Mouse (Mus musculus) lung, embryonic 15.5 days (tissue): ENCODE results near the gene Nap1l4. TPM values are rescaled to one million over a fixed set of nuclear protein-coding genes. Genes with fewer than 3 reads are reported as not detected.

ENCODE experiments used
- ATAC-seq: fragments of 200-750 bp; cut with Nextera tagmentation; 2 replicates; pipeline ENCODE4 v1.8.0; 2017; ENCODE audit warnings: moderate number of reproducible peaks, borderline replicate concordance; ENCODE audit not compliant: low FRiP score, low TSS enrichment; ENCODE audit errors: extremely low read depth
- H3K27ac ChIP-seq: fragments of 300-500 bp; sonication (generic); 2 replicates; pipeline ENCODE4 v1.5.1; 2015; ENCODE audit warnings: moderate library complexity, mild to moderate bottlenecking, inconsistent platforms
- H3K27me3 ChIP-seq: fragments of 300-500 bp; sonication (generic); 2 replicates; pipeline ENCODE4 v1.6.1; 2015; ENCODE audit warnings: inconsistent platforms
- H3K36me3 ChIP-seq: fragments of 300-500 bp; sonication (generic); 2 replicates; pipeline ENCODE4 v1.6.1; 2015; ENCODE audit warnings: inconsistent platforms
- H3K4me1 ChIP-seq: fragments of 300-500 bp; sonication (generic); 2 replicates; pipeline ENCODE4 v1.6.1; 2015; ENCODE audit warnings: inconsistent platforms
- H3K4me2 ChIP-seq: fragments of 300-500 bp; sonication (generic); 2 replicates; pipeline ENCODE4 v1.6.1; 2015; ENCODE audit warnings: inconsistent platforms, mild to moderate bottlenecking, moderate library complexity
- H3K4me3 ChIP-seq: fragments of 300-500 bp; sonication (generic); 2 replicates; pipeline ENCODE4 v1.5.1; 2015; ENCODE audit warnings: mild to moderate bottlenecking, inconsistent platforms
- H3K9ac ChIP-seq: fragments of 300-500 bp; sonication (generic); 2 replicates; pipeline ENCODE4 v1.6.1; 2015; ENCODE audit warnings: inconsistent platforms
- H3K9me3 ChIP-seq: fragments of 300-500 bp; sonication (generic); 2 replicates; pipeline ENCODE4 v1.6.1; 2016; ENCODE audit warnings: inconsistent platforms
- WGBS: fragments of 180-500 bp; shearing (Covaris S2); methylation state at CpG from one replicate; pipeline ENCODE4 v1.1.7; 2015; 5-methylcytosine and 5-hydroxymethylcytosine counted together
- polyA plus RNA-seq: library from polyadenylated mRNA; unstranded; fragments of >200 nt; fragmentation: Nextera tagmentation; extraction: Ambion mirVana; gene quantifications from 2 replicates; pipeline ENCODE4 v1.2.1, GENCODE M21; 2015

Gene Nap1l4
- polyA plus RNA-seq, result 254 and 255 TPM in 2 replicates

DNA sequence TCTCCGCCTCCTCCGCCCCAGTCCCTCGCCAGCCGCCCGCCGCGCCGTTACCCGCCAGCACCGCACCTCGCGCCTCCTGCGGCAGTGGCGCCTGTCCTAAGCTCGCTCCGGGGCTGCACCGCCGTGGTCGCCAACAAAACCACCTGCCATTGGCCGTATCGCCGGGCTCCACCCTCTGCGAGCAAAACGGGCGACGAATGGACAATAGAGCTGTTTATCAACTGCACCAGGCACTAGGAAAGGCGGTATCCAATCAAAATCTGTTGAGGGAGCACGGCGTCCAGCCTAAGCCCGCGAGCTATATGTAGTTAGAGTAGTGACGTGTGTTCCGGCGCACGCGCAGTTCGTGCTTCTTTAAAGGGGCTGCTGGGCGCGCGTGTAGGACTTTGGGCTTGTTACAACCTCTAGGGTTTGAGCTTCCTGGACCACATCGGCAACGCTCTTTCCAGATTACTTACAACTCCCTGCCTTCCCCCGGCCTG is at the start of gene Nap1l4:
Gene Nap1l4 (minus strand): TSS at position 131 of the 482 bp plus-strand sequence.
- WGBS, result under 1% methylated on average over 43 of the region's 43 CpGs
- peaks cover 29% of the 10 kb centered on the region for H3K4me1 ChIP-seq
- H3K27me3 ChIP-seq, result no peaks in the 10 kb centered on the region
- H3K4me2 ChIP-seq, result peak within 1 kb of the TSS; percentile 81
- peak within 1 kb of the TSS; percentile 92 for H3K9ac ChIP-seq
- ATAC-seq, result peak; percentile 99
- peak within 1 kb of the TSS; percentile 97 for H3K4me3 ChIP-seq
- no peaks in the 10 kb centered on the region for H3K9me3 ChIP-seq
- H3K27ac ChIP-seq, result peak within 1 kb of the TSS; percentile 96
- no peaks in the 10 kb centered on the region for H3K36me3 ChIP-seq

GRCm38 (mm10) chr7:143594865-143595264 is 46.0 kb upstream of the Nap1l4 start:
- no peak overlapping the region for H3K4me3 ChIP-seq
- H3K27me3 ChIP-seq, result no peaks in the 10 kb centered on the region
- H3K9ac ChIP-seq, result no peak overlapping the region
- ATAC-seq, result no peak
- no peaks in the 10 kb centered on the region for H3K9me3 ChIP-seq
- 0 out of 2 replicates have a peak, but pooled peaks cover 9% of the 10 kb centered on the region for H3K36me3 ChIP-seq
- H3K27ac ChIP-seq, result no peak overlapping the region
- H3K4me1 ChIP-seq, result peaks cover 16% of the 10 kb centered on the region
- WGBS, result 69% methylated on average over 5 of the region's 5 CpGs
- no peak overlapping the region for H3K4me2 ChIP-seq

DNA sequence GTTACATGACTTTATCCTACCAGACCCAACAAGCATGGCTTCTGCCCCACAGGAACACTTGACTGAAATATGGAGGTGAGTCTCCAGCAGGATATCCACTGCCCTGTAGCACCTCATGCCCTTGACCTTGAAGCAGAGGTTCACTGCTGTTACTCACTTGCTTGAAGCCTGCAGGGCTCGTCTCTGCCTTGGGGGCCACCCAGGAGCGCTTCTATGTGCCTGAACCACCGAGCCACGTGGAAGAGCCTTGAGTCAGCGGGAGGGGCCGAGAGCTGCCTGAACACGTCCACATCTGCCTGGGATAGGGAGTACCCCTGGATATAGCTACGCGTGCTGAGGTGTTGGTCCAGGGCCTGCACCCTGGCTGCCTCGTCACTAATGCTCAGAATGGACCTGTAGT is 43.3 kb upstream of the Nap1l4 start:
- Histone ChIP-seq H3K36me3 (peaks cover 24% of the 10 kb centered on the region), H3K4me3 (no peak overlapping the region), H3K27ac (no peak overlapping the region), H3K9me3 (no peaks in the 10 kb centered on the region), H3K9ac (no peak overlapping the region), H3K4me2 (no peak overlapping the region), H3K27me3 (no peaks in the 10 kb centered on the region), H3K4me1 (no peaks in the 10 kb centered on the region)
- 87% methylated on average over 10 of the region's 10 CpGs for WGBS
- no peak for ATAC-seq

DNA sequence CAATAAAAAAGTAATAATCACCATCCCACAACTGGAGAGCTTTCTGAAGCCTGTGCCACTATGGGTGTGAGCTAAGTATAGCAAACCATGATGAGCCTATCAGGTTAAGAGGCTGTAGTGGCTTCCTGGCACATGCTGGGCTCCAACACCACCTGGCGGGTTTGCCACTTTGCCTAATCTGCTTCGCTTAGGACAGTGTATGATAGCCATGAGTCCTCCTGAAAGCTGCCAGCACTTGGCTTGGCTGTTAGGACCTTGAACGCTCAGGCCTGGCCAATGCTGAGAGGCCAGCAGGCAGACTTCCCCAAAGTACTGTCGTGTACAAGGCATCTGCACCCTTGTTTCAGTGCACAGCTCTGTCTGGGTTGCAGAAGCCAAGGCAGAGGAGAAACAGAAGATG is 39.1 kb upstream of the Nap1l4 start:
- no peaks in the 10 kb centered on the region for H3K4me1 ChIP-seq
- no peak for ATAC-seq
- H3K9me3 ChIP-seq, result no peaks in the 10 kb centered on the region
- no peak overlapping the region for H3K4me3 ChIP-seq
- H3K27ac ChIP-seq, result no peak overlapping the region
- 83% methylated on average over 4 of the region's 4 CpGs for WGBS
- peaks cover 64% of the 10 kb centered on the region for H3K36me3 ChIP-seq
- no peak overlapping the region for H3K9ac ChIP-seq
- no peaks in the 10 kb centered on the region for H3K27me3 ChIP-seq
- H3K4me2 ChIP-seq, result no peak overlapping the region

DNA sequence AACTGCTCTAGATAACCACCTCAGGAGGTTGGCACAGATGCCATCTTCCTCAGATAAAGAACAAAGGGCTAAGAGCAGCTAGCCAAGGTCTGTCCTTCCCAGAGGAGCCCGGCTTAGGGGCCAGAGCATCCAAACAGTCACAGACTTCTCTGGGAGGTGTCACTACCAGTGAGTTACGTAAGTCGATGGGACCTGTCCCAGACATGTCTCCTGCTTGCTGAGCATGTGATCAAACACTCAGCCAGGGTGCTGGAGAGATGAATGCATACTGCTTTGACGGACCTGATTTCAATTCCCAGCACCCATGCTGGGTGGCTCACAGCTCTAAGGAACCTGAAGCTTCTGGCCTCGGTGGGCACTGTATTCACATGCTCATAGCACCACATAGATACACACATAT is 38.7 kb upstream of the Nap1l4 start:
- Histone ChIP-seq H3K4me3 (no peak overlapping the region), H3K4me1 (no peaks in the 10 kb centered on the region), H3K36me3 (peaks cover 68% of the 10 kb centered on the region), H3K4me2 (no peak overlapping the region), H3K9me3 (no peaks in the 10 kb centered on the region), H3K9ac (no peak overlapping the region), H3K27me3 (no peaks in the 10 kb centered on the region), H3K27ac (no peak overlapping the region)
- 88% methylated on average over 5 of the region's 5 CpGs for WGBS
- no peak for ATAC-seq

- Histone ChIP-seq H3K27ac (no peak overlapping the region), H3K4me3 (no peak overlapping the region), H3K9me3 (no peaks in the 10 kb centered on the region), H3K36me3 (peaks cover 87% of the 10 kb centered on the region), H3K9ac (no peak overlapping the region), H3K4me2 (no peak overlapping the region), H3K4me1 (no peaks in the 10 kb centered on the region), H3K27me3 (no peaks in the 10 kb centered on the region)
- no peak for ATAC-seq
- 23% methylated on average over 3 of the region's 3 CpGs for WGBS
These were observed 35.0 kb upstream of the Nap1l4 start for GRCm38 (mm10) chr7:143583956-143584355.

DNA sequence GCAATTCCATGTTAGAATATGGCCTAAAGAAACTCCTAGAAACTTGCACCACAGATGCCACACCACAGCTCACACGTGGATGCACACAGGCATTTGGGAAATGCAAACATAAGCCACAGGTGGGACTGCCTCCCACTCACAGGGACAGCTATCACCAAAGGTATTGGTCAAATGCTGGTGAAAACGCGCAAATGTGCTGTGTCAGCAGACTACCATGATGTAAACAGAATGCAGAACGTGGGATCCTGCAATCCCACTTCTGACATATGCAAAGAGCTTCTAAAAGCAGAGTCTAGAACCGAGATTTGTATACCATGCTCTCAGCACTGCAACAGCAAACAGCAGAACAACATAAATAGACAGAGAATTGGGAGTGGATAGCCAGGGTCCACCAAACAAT is 34.1 kb upstream of the Nap1l4 start:
- WGBS, result 86% methylated on average over 5 of the region's 5 CpGs
- peaks cover 87% of the 10 kb centered on the region for H3K36me3 ChIP-seq
- H3K27me3 ChIP-seq, result no peaks in the 10 kb centered on the region
- H3K9me3 ChIP-seq, result no peaks in the 10 kb centered on the region
- H3K4me3 ChIP-seq, result no peak overlapping the region
- H3K27ac ChIP-seq, result no peak overlapping the region
- H3K4me1 ChIP-seq, result no peaks in the 10 kb centered on the region
- H3K4me2 ChIP-seq, result no peak overlapping the region
- no peak for ATAC-seq
- H3K9ac ChIP-seq, result no peak overlapping the region

DNA sequence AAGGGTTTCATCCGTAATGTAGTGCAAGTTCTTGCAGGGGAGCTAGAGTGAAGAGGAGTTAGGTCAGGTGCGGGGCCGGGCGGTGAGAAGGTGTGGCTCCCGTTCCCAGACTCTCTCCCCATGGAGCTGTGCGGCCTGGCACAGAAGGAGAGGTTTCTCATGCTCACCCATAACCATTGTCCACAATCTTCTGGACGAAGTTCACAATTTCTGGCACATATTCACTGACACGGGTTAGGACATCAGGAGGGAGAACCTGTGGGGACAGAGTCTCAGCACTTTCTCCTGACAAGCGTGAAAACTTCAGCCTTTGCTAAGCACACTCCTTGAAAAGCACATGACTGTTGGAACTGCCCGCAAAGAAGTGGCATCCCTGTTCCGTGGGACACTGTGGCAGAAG is 26.8 kb upstream of the Nap1l4 start:
- Histone ChIP-seq H3K4me3 (no peak overlapping the region), H3K27me3 (no peaks in the 10 kb centered on the region), H3K36me3 (peaks cover 86% of the 10 kb centered on the region), H3K4me1 (no peaks in the 10 kb centered on the region), H3K9me3 (no peaks in the 10 kb centered on the region), H3K9ac (no peak overlapping the region), H3K4me2 (no peak overlapping the region), H3K27ac (no peak overlapping the region)
- ATAC-seq, result no peak
- 92% methylated on average over 11 of the region's 11 CpGs for WGBS

GRCm38 (mm10) chr7:143565648-143566039 is 16.7 kb upstream of the Nap1l4 start:
- Histone ChIP-seq H3K9me3 (no peaks in the 10 kb centered on the region), H3K27ac (no peak overlapping the region), H3K27me3 (no peaks in the 10 kb centered on the region), H3K4me1 (no peaks in the 10 kb centered on the region), H3K4me2 (no peak overlapping the region), H3K4me3 (no peak overlapping the region), H3K36me3 (peaks cover 74% of the 10 kb centered on the region), H3K9ac (no peak overlapping the region)
- WGBS, result 78% methylated on average over 3 of the region's 3 CpGs
- no peak for ATAC-seq

GRCm38 (mm10) chr7:143565015-143565647 is 16.2 kb upstream of the Nap1l4 start:
- H3K4me1 ChIP-seq, result no peaks in the 10 kb centered on the region
- no peak overlapping the region for H3K4me2 ChIP-seq
- ATAC-seq, result no peak
- peaks cover 74% of the 10 kb centered on the region for H3K36me3 ChIP-seq
- WGBS, result 87% methylated on average over 6 of the region's 6 CpGs
- no peak overlapping the region for H3K27ac ChIP-seq
- no peaks in the 10 kb centered on the region for H3K9me3 ChIP-seq
- H3K27me3 ChIP-seq, result no peaks in the 10 kb centered on the region
- no peak overlapping the region for H3K9ac ChIP-seq
- no peak overlapping the region for H3K4me3 ChIP-seq

GRCm38 (mm10) chr7:143563787-143564186 is 14.9 kb upstream of the Nap1l4 start:
- Histone ChIP-seq H3K4me3 (no peak overlapping the region), H3K27me3 (no peaks in the 10 kb centered on the region), H3K9me3 (no peaks in the 10 kb centered on the region), H3K4me2 (no peak overlapping the region), H3K36me3 (peaks cover 66% of the 10 kb centered on the region), H3K4me1 (no peaks in the 10 kb centered on the region), H3K9ac (no peak overlapping the region), H3K27ac (no peak overlapping the region)
- 80% methylated on average over 5 of the region's 5 CpGs for WGBS
- no peak for ATAC-seq

DNA sequence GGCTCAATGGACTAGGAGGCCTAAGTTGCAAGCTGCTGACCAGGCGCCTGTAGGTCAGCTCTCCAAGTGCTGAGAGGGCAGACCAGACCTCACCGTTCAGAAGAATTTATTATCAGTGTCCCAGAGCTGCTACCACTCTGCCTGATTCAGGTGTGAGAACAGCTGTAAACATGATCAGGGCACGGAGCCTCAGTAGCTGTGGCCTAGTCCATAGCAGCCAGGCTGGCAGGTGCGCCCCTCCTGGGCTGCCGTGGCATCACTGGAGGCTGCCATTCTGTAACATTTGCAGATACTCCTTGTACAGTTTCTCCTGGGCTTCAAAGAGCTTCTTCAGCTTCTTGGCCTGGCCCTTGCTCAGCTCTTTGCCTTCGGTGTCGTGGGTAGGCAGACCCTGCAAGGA is 8.7 kb upstream of the Nap1l4 start:
- no peak overlapping the region for H3K9ac ChIP-seq
- no peak overlapping the region for H3K4me3 ChIP-seq
- H3K27ac ChIP-seq, result no peak overlapping the region
- peaks cover 57% of the 10 kb centered on the region for H3K36me3 ChIP-seq
- H3K4me2 ChIP-seq, result no peak overlapping the region
- no peaks in the 10 kb centered on the region for H3K4me1 ChIP-seq
- no peaks in the 10 kb centered on the region for H3K9me3 ChIP-seq
- no peak for ATAC-seq
- WGBS, result 93% methylated on average over 7 of the region's 7 CpGs
- H3K27me3 ChIP-seq, result no peaks in the 10 kb centered on the region
